Mouse (Mus musculus): ENCODE measurements around the gene Mettl7a2. TPM values are rescaled to one million over a fixed set of nuclear protein-coding genes. Genes with fewer than 3 reads are reported as not detected.
A peak's percentile ranks its signal among the peaks of the same experiment; 100 is the strongest.
"Not testable (repeated sequence)": the region's sequence is repeated elsewhere in the genome, so short reads cannot be mapped to it uniquely, and the experiment has no call there.

Mettl7a2 gene
- polyA plus RNA-seq, 1 experiment from 2014 or later: not detected

- Histone ChIP-seq H3K4me2 (replicated peaks; ENCODE audit: low read depth, low read length) (no peak overlapping the region), H3K27ac (ENCODE audit: low read length) (no peak overlapping the region), H3K27me3 (ENCODE audit: control insufficient read depth, insufficient read depth, low read length) (no peaks in the 10 kb centered on the region), H3K4me3 (ENCODE audit: low read depth, low read length) (no peak overlapping the region), H3K36me3 (ENCODE audit: control insufficient read depth, insufficient read depth, low read length) (no peaks in the 10 kb centered on the region), H3K9me3 (ENCODE audit: control insufficient read depth, low read depth, low read length) (no peaks in the 10 kb centered on the region), H3K9ac (replicated peaks; ENCODE audit: low read depth, low read length) (no peak overlapping the region), H3K4me1 (ENCODE audit: control insufficient read depth, insufficient read depth, low read length) (no peaks in the 10 kb centered on the region)
- no peak for ATAC-seq (ENCODE audit: insufficient number of reproducible peaks, insufficient read depth, low FRiP score, low read depth)
- 56% methylated on average over 7 of the region's 7 CpGs for WGBS
Measured at GRCm38 (mm10) chr15:100330739-100331138, 22.3 kb upstream of the Mettl7a2 start.

GRCm38 (mm10) chr15:100332077-100332961, 20.7 kb upstream of the Mettl7a2 start:
- 36% methylated on average over 1 of the region's 10 CpGs for WGBS
- H3K27me3 ChIP-seq (ENCODE audit: control insufficient read depth, insufficient read depth, low read length); H3K4me2 ChIP-seq (replicated peaks; ENCODE audit: low read depth, low read length); H3K4me3 ChIP-seq (ENCODE audit: low read depth, low read length); ATAC-seq (ENCODE audit: insufficient number of reproducible peaks, insufficient read depth, low FRiP score, low read depth); H3K27ac ChIP-seq (ENCODE audit: low read length); H3K9me3 ChIP-seq (ENCODE audit: control insufficient read depth, low read depth, low read length); H3K36me3 ChIP-seq (ENCODE audit: control insufficient read depth, insufficient read depth, low read length); H3K9ac ChIP-seq (replicated peaks; ENCODE audit: low read depth, low read length); H3K4me1 ChIP-seq (ENCODE audit: control insufficient read depth, insufficient read depth, low read length): not testable (repeated sequence)

GRCm38 (mm10) chr15:100334629-100335028, 18.4 kb upstream of the Mettl7a2 start, which contains the start of gene Mettl7a3:
Gene Mettl7a3, plus strand, starts transcription at chr15:100334929.
- no peak within 1 kb of the TSS for H3K27ac ChIP-seq (ENCODE audit: low read length)
- no peak within 1 kb of the TSS for H3K4me2 ChIP-seq (replicated peaks; ENCODE audit: low read depth, low read length)
- no peaks in the 10 kb centered on the region for H3K27me3 ChIP-seq (ENCODE audit: control insufficient read depth, insufficient read depth, low read length)
- no peaks in the 10 kb centered on the region for H3K4me1 ChIP-seq (ENCODE audit: control insufficient read depth, insufficient read depth, low read length)
- no peaks in the 10 kb centered on the region for H3K36me3 ChIP-seq (ENCODE audit: control insufficient read depth, insufficient read depth, low read length)
- no peak for ATAC-seq (ENCODE audit: insufficient number of reproducible peaks, insufficient read depth, low FRiP score, low read depth)
- 75% methylated on average over 10 of the region's 10 CpGs for WGBS
- H3K9me3 ChIP-seq (ENCODE audit: control insufficient read depth, low read depth, low read length): no peaks in the 10 kb centered on the region
- no peak within 1 kb of the TSS for H3K4me3 ChIP-seq (ENCODE audit: low read depth, low read length)
- H3K9ac ChIP-seq (replicated peaks; ENCODE audit: low read depth, low read length): no peak within 1 kb of the TSS

GRCm38 (mm10) chr15:100337328-100337727, 15.7 kb upstream of the Mettl7a2 start:
- not testable (repeated sequence) for H3K4me3 ChIP-seq (ENCODE audit: low read depth, low read length); H3K9ac ChIP-seq (replicated peaks; ENCODE audit: low read depth, low read length); H3K4me1 ChIP-seq (ENCODE audit: control insufficient read depth, insufficient read depth, low read length); H3K4me2 ChIP-seq (replicated peaks; ENCODE audit: low read depth, low read length); H3K27ac ChIP-seq (ENCODE audit: low read length); H3K36me3 ChIP-seq (ENCODE audit: control insufficient read depth, insufficient read depth, low read length); H3K9me3 ChIP-seq (ENCODE audit: control insufficient read depth, low read depth, low read length); H3K27me3 ChIP-seq (ENCODE audit: control insufficient read depth, insufficient read depth, low read length)
- 0 out of 2 replicates have a peak, but pooled peaks have one; percentile 28 for ATAC-seq (ENCODE audit: insufficient number of reproducible peaks, insufficient read depth, low FRiP score, low read depth)

GRCm38 (mm10) chr15:100337847-100338246, 15.2 kb upstream of the Mettl7a2 start:
- H3K9ac ChIP-seq (replicated peaks; ENCODE audit: low read depth, low read length); H3K4me3 ChIP-seq (ENCODE audit: low read depth, low read length); H3K36me3 ChIP-seq (ENCODE audit: control insufficient read depth, insufficient read depth, low read length); H3K27me3 ChIP-seq (ENCODE audit: control insufficient read depth, insufficient read depth, low read length); H3K4me1 ChIP-seq (ENCODE audit: control insufficient read depth, insufficient read depth, low read length); H3K4me2 ChIP-seq (replicated peaks; ENCODE audit: low read depth, low read length); H3K9me3 ChIP-seq (ENCODE audit: control insufficient read depth, low read depth, low read length); H3K27ac ChIP-seq (ENCODE audit: low read length): not testable (repeated sequence)
- peak; percentile 56; the same call in 1 of the 2 replicates for ATAC-seq (ENCODE audit: insufficient number of reproducible peaks, insufficient read depth, low FRiP score, low read depth)
- 27% methylated on average over 10 of the region's 10 CpGs for WGBS

- ATAC-seq (ENCODE audit: insufficient number of reproducible peaks, insufficient read depth, low FRiP score, low read depth); H3K4me1 ChIP-seq (ENCODE audit: control insufficient read depth, insufficient read depth, low read length); H3K27me3 ChIP-seq (ENCODE audit: control insufficient read depth, insufficient read depth, low read length); H3K4me2 ChIP-seq (replicated peaks; ENCODE audit: low read depth, low read length); H3K9ac ChIP-seq (replicated peaks; ENCODE audit: low read depth, low read length); H3K36me3 ChIP-seq (ENCODE audit: control insufficient read depth, insufficient read depth, low read length); H3K9me3 ChIP-seq (ENCODE audit: control insufficient read depth, low read depth, low read length); H3K27ac ChIP-seq (ENCODE audit: low read length); H3K4me3 ChIP-seq (ENCODE audit: low read depth, low read length): not testable (repeated sequence)
- WGBS: 37% methylated on average over 4 of the region's 5 CpGs
Measured at GRCm38 (mm10) chr15:100341314-100341980, 11.6 kb upstream of the Mettl7a2 start.

GRCm38 (mm10) chr15:100345484-100345883, 7.5 kb upstream of the Mettl7a2 start:
- no peaks in the 10 kb centered on the region for H3K36me3 ChIP-seq (ENCODE audit: control insufficient read depth, insufficient read depth, low read length)
- no peak overlapping the region for H3K9ac ChIP-seq (replicated peaks; ENCODE audit: low read depth, low read length)
- peaks cover 3% of the 10 kb centered on the region; the same call in 1 of the 2 replicates for H3K9me3 ChIP-seq (ENCODE audit: control insufficient read depth, low read depth, low read length)
- no peak for ATAC-seq (ENCODE audit: insufficient number of reproducible peaks, insufficient read depth, low FRiP score, low read depth)
- H3K27ac ChIP-seq (ENCODE audit: low read length): no peak overlapping the region
- H3K27me3 ChIP-seq (ENCODE audit: control insufficient read depth, insufficient read depth, low read length): no peaks in the 10 kb centered on the region
- no peaks in the 10 kb centered on the region for H3K4me1 ChIP-seq (ENCODE audit: control insufficient read depth, insufficient read depth, low read length)
- no peak overlapping the region for H3K4me3 ChIP-seq (ENCODE audit: low read depth, low read length)
- H3K4me2 ChIP-seq (replicated peaks; ENCODE audit: low read depth, low read length): no peak overlapping the region

- ATAC-seq (ENCODE audit: insufficient number of reproducible peaks, insufficient read depth, low FRiP score, low read depth): no peak
- H3K36me3 ChIP-seq (ENCODE audit: control insufficient read depth, insufficient read depth, low read length): no peaks in the 10 kb centered on the region
- no peak overlapping the region for H3K4me2 ChIP-seq (replicated peaks; ENCODE audit: low read depth, low read length)
- WGBS: 70% methylated on average over 14 of the region's 14 CpGs
- H3K4me1 ChIP-seq (ENCODE audit: control insufficient read depth, insufficient read depth, low read length): peaks cover 3% of the 10 kb centered on the region; the same call in 1 of the 2 replicates
- H3K27me3 ChIP-seq (ENCODE audit: control insufficient read depth, insufficient read depth, low read length): no peaks in the 10 kb centered on the region
- H3K9me3 ChIP-seq (ENCODE audit: control insufficient read depth, low read depth, low read length): peaks cover 3% of the 10 kb centered on the region; the same call in 1 of the 2 replicates
- H3K27ac ChIP-seq (ENCODE audit: low read length): no peak overlapping the region
- no peak overlapping the region for H3K9ac ChIP-seq (replicated peaks; ENCODE audit: low read depth, low read length)
- H3K4me3 ChIP-seq (ENCODE audit: low read depth, low read length): no peak overlapping the region
Measured at GRCm38 (mm10) chr15:100346761-100347160, 6.2 kb upstream of the Mettl7a2 start.

All from stomach, embryonic 14.5 days (tissue).